Mouse (Mus musculus) layer of hippocampus, postnatal 36 days (tissue): ENCODE measurements around the gene Zfp346. TPM values are rescaled to one million over a fixed set of nuclear protein-coding genes. Genes with fewer than 3 reads are reported as not detected.

ENCODE experiments used
- total RNA-seq, 2 experiments: library from RNA; stranded (reverse); gene quantifications; 2 replicates each; pipeline ENCODE4 v1.2.3; 2021

Zfp346 gene
- total RNA-seq, 2 experiments from 2014 or later, result 36.9 to 45.0 TPM

Other genes with a start within 250 kb of the Zfp346 start
- gene Unc5a, start 155.9 kb upstream of the Zfp346 start, total RNA-seq, result 100 to 1,000 TPM; 136 to 142 TPM
- gene Hk3, start 83.9 kb upstream of the Zfp346 start, total RNA-seq, result 1 to 10 TPM; 1.3 to 2.1 TPM
- 10 to 100 TPM; 21.9 to 26.7 TPM for gene Uimc1, start 5.0 kb upstream of the Zfp346 start, total RNA-seq
- gene Gm17617, start 28.2 kb downstream of the Zfp346 start, total RNA-seq, result not detected
- under 1 TPM; 0.20 to 0.43 TPM for gene Fgfr4, start 47.3 kb downstream of the Zfp346 start, total RNA-seq
- gene Nsd1, start 104.5 kb downstream of the Zfp346 start, total RNA-seq, result 100 to 1,000 TPM; 124 to 131 TPM
- 100 to 1,000 TPM; 140 to 157 TPM for gene Prelid1, start 215.2 kb downstream of the Zfp346 start, total RNA-seq
- 10 to 100 TPM; 78.8 to 84.3 TPM for gene Rab24, start 216.6 kb downstream of the Zfp346 start, total RNA-seq
- 1 to 10 TPM in 1 of 2 experiments, under 1 TPM in 1; 0.87 to 1.4 TPM for gene Mxd3, start 224.5 kb downstream of the Zfp346 start, total RNA-seq